Mouse (Mus musculus): Measurements from ENCODE around the gene Fbln1.

DNA sequence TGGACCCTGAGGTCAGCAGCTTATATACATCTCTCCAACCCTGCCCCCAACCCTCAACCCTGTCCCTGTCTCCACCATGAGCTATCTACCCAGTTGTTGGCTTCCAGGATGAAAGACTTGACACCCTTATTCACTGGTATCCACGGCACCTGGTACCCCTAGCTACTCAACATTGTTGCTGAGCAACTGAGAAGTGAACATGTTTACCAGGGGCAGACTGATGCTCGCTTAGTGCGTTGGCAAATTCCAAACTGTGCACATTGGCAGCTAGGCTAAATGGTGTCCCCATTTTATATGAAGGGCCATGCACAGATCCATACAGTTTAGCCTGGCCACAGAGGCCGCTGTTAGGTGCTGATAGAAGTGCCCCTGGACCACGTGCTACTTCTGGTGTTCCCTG lies 57.1 kb downstream of the Fbln1 start:
- TF ChIP-seq POLR2A (IDR thresholded peaks at IDR 0.05; ENCODE audit: insufficient read depth, low read depth, low read length) (no peak), CTCF (IDR thresholded peaks at IDR 0.05; ENCODE audit: insufficient read depth, low read depth, low read length) (no peak)

Measured in olfactory bulb, adult 2 months (tissue).